Mouse (Mus musculus) heart, postnatal 0 days (tissue): Measurements from ENCODE around the gene Sugt1. TPM values are rescaled to one million over a fixed set of nuclear protein-coding genes. Genes with fewer than 3 reads are reported as not detected.
A peak's percentile ranks its signal among the peaks of the same experiment; 100 is the strongest.

Source experiments
- ATAC-seq: fragments of 200-750 bp; cut with Nextera tagmentation; 2 replicates; pipeline ENCODE4 v1.8.0; 2017; ENCODE audit warnings: low read depth, moderate number of reproducible peaks, moderate library complexity; ENCODE audit not compliant: insufficient read depth
- DNase-seq: peaks from one replicate; pipeline ENCODE4 v3.0.0-alpha.2; 2016; ENCODE audit warnings: low spot score
- H3K27ac ChIP-seq: fragments of 300-500 bp; sonication (generic); 2 replicates; pipeline ENCODE4 v1.5.1; 2014; ENCODE audit warnings: low read depth, mild to moderate bottlenecking
- H3K27me3 ChIP-seq: fragments of 300-500 bp; sonication (generic); 2 replicates; pipeline ENCODE4 v1.6.1; 2014; ENCODE audit warnings: low read length, mixed read lengths; ENCODE audit not compliant: control insufficient read depth, insufficient read depth
- H3K36me3 ChIP-seq: fragments of 300-500 bp; sonication (generic); replicated peaks from 2 replicates; pipeline ENCODE4 v1.6.1; 2014; ENCODE audit warnings: low read length, mixed read lengths; ENCODE audit not compliant: control insufficient read depth, insufficient read depth
- H3K4me1 ChIP-seq: fragments of 300-500 bp; sonication (generic); 2 replicates; pipeline ENCODE4 v1.6.1; 2014; ENCODE audit warnings: antibody characterized with exemption; ENCODE audit not compliant: control insufficient read depth, insufficient read depth
- H3K4me2 ChIP-seq: fragments of 300-500 bp; sonication (generic); 2 replicates; pipeline ENCODE4 v1.6.1; 2014; ENCODE audit warnings: low read depth, mild to moderate bottlenecking, low read length, moderate library complexity
- H3K4me3 ChIP-seq: fragments of 300-500 bp; sonication (generic); 2 replicates; pipeline ENCODE4 v1.5.1; 2014; ENCODE audit warnings: low read depth, low read length
- H3K9ac ChIP-seq: fragments of 300-500 bp; sonication (generic); replicated peaks from 2 replicates; pipeline ENCODE4 v1.6.1; 2014; ENCODE audit warnings: low read depth, low read length, mixed read lengths
- H3K9me3 ChIP-seq: fragments of 300-500 bp; sonication (generic); replicated peaks from 2 replicates; pipeline ENCODE4 v1.6.1; 2016; ENCODE audit warnings: low read length; ENCODE audit not compliant: control insufficient read depth
- CTCF ChIP-seq: IDR thresholded peaks from 2 replicates; pipeline ENCODE4 v1.5.1; 2016; ENCODE audit warnings: antibody characterized with exemption, control low read depth, low read depth
- EP300 ChIP-seq: IDR thresholded peaks from 2 replicates; pipeline ENCODE4 v1.6.1; 2016; ENCODE audit warnings: antibody characterized with exemption, low read depth
- WGBS: fragments of 180-500 bp; shearing (Covaris S2); extraction: QIAGEN DNeasy Blood & Tissue Kit; methylation state at CpG from one replicate; pipeline ENCODE4 v1.1.7; 2014; 5-methylcytosine and 5-hydroxymethylcytosine counted together
- polyA plus RNA-seq: library from polyadenylated mRNA; unstranded; fragments of >200 nt; fragmentation: Nextera tagmentation; extraction: Ambion mirVana; gene quantifications from 2 replicates; pipeline ENCODE4 v1.2.1, GENCODE M21; 2015
- total RNA-seq: library from RNA; depleted of rRNA; stranded (reverse); fragments of >200 nt; gene quantifications from 2 replicates; pipeline ENCODE4 v1.2.3, GENCODE M21; 2014; ENCODE audit warnings: low replicate concordance; rRNA removed

Sugt1 gene
- total RNA-seq, result 24.8 and 33.1 TPM in 2 replicates
- 95.5 and 102 TPM in 2 replicates for polyA plus RNA-seq

- WGBS, result under 1% methylated on average over 60 of the region's 60 CpGs
- TF ChIP-seq EP300, result peak; percentile 53; the same call in 1 of the 2 replicates
- no peak for TF ChIP-seq CTCF
- Histone ChIP-seq H3K27me3 (no peaks in the 10 kb centered on the region), H3K4me3 (peak within 1 kb of the TSS; percentile 59), H3K27ac (peak within 1 kb of the TSS; percentile 95), H3K4me2 (peak within 1 kb of the TSS; percentile 87), H3K9me3 (no peaks in the 10 kb centered on the region), H3K4me1 (peaks cover 19% of the 10 kb centered on the region), H3K36me3 (no peaks in the 10 kb centered on the region), H3K9ac (peak within 1 kb of the TSS; percentile 65)
- peak; percentile 99 for ATAC-seq
- peak; percentile 97 for DNase-seq
These were observed at the start of gene Sugt1 for GRCm38 (mm10) chr14:79587139-79587851. Gene Sugt1, plus strand, starts transcription at chr14:79587691.

- H3K9ac ChIP-seq, result no peak overlapping the region
- H3K27ac ChIP-seq, result no peak overlapping the region
- ATAC-seq (no peak), DNase-seq (no peak)
- no peaks in the 10 kb centered on the region for H3K9me3 ChIP-seq
- H3K4me3 ChIP-seq, result no peak overlapping the region
- H3K36me3 ChIP-seq, result no peaks in the 10 kb centered on the region
- TF ChIP-seq EP300 (no peak), CTCF (no peak)
- no peaks in the 10 kb centered on the region for H3K27me3 ChIP-seq
- peaks cover 25% of the 10 kb centered on the region for H3K4me1 ChIP-seq
- no peak overlapping the region for H3K4me2 ChIP-seq
These were observed 49.6 kb upstream of the Sugt1 start for GRCm38 (mm10) chr14:79537921-79538320.

GRCm38 (mm10) chr14:79541606-79542005, 45.9 kb upstream of the Sugt1 start:
- DNase-seq (no peak), ATAC-seq (no peak)
- Histone ChIP-seq H3K4me2 (no peak overlapping the region), H3K4me3 (no peak overlapping the region), H3K27me3 (no peaks in the 10 kb centered on the region), H3K9ac (no peak overlapping the region), H3K4me1 (no peaks in the 10 kb centered on the region), H3K36me3 (no peaks in the 10 kb centered on the region; the same call in 1 of the 2 replicates), H3K27ac (no peak overlapping the region), H3K9me3 (no peaks in the 10 kb centered on the region)
- no peak for TF ChIP-seq CTCF
- no peak for TF ChIP-seq EP300

DNA sequence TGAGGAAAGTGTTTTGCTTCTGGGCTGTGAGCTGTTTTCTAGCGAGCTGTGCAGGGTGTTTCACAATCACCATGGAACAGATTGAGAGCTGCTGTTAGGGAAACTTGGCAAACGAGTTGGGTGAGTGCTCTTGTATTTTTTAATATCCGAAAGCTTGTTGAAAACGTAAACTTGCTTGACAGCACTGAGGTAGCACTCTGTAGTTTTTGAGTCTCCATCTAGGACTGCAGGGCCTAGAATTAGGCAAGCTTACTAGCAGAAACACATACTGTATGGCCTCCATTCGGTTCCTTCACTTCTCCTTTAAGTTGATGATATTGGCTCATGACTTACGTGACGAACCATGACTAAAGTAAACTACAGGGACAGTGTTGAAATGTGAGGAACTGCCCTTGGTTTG, 38.1 kb upstream of the Sugt1 start:
- H3K27me3 ChIP-seq, result no peaks in the 10 kb centered on the region
- H3K4me2 ChIP-seq, result 0 out of 2 replicates have a peak overlapping the region, but pooled peaks have one; percentile 4
- no peak overlapping the region for H3K4me3 ChIP-seq
- peak overlapping the region; percentile 61 for H3K27ac ChIP-seq
- no peaks in the 10 kb centered on the region; the same call in 1 of the 2 replicates for H3K9me3 ChIP-seq
- DNase-seq, result peak; percentile 70
- H3K9ac ChIP-seq, result no peak overlapping the region
- no peak for ATAC-seq
- no peak for TF ChIP-seq EP300
- peaks cover 10% of the 10 kb centered on the region for H3K4me1 ChIP-seq
- no peaks in the 10 kb centered on the region; the same call in 1 of the 2 replicates for H3K36me3 ChIP-seq
- WGBS, result 40% methylated on average over 7 of the region's 7 CpGs

- H3K4me2 ChIP-seq, result no peak overlapping the region
- no peak for ATAC-seq
- 88% methylated on average over 2 of the region's 2 CpGs for WGBS
These were observed 35.6 kb upstream of the Sugt1 start for GRCm38 (mm10) chr14:79551929-79552328.

More at GRCm38 (mm10) chr14:79551929-79552328, 35.6 kb upstream of the Sugt1 start:
- no peak overlapping the region for H3K9ac ChIP-seq
- no peak for DNase-seq
- TF ChIP-seq EP300 (no peak), CTCF (no peak)
- H3K9me3 ChIP-seq, result no peaks in the 10 kb centered on the region; the same call in 1 of the 2 replicates
- H3K27ac ChIP-seq, result no peak overlapping the region
- peaks cover 10% of the 10 kb centered on the region for H3K4me1 ChIP-seq
- H3K36me3 ChIP-seq, result no peaks in the 10 kb centered on the region; the same call in 1 of the 2 replicates
- no peaks in the 10 kb centered on the region for H3K27me3 ChIP-seq
- H3K4me3 ChIP-seq, result no peak overlapping the region
